Mouse (Mus musculus): ENCODE data around the gene Pitpnm2. TPM values are rescaled to one million over a fixed set of nuclear protein-coding genes. Genes with fewer than 3 reads are reported as not detected.

The Pitpnm2 gene
- total RNA-seq, 2 experiments from 2014 or later: 42.5 to 50.9 TPM

GRCm38 (mm10) chr5:124208030-124208429 is 41.5 kb downstream of the Pitpnm2 start:
- intact Hi-C loops (cut with DNase I): no loop called here
- DNase-seq (ENCODE audit: low spot score): no peak

GRCm38 (mm10) chr5:124206481-124207038 is 43.0 kb downstream of the Pitpnm2 start:
- intact Hi-C loops (cut with DNase I): no loop called here

DNA sequence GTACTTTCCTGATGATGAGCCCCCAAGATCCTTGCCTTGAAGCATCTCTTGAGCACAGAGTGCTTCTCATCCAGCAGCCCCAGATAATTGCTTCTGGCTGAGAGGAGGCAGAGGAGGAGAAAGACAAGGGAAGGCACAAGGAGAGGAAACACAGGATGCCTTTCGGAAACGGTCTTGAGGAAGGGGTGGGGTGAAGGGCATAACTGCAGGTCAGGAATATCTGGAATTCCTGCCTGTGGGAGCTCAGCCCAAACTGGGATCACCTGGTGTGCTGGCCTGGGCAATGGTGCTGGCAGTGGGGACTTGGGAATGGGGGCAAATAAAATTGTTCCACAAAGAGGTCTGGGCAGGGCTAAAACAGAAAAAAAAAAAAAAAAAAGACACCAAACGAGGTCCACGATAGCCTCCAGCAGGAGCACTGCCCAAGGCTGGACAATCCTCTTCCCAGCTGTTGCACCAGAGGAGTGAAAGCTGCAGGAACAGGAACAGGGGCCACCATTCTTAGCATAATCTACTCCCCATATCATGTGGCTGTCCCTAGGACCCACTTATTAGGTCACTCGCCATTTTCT is 43.7 kb downstream of the Pitpnm2 start:
- intact Hi-C loops (cut with DNase I): no loop called here
- DNase-seq (ENCODE audit: low spot score): no peak

More at GRCm38 (mm10) chr5:124206481-124207038, 43.0 kb downstream of the Pitpnm2 start:
- DNase-seq (ENCODE audit: low spot score): peak; percentile 73

DNA sequence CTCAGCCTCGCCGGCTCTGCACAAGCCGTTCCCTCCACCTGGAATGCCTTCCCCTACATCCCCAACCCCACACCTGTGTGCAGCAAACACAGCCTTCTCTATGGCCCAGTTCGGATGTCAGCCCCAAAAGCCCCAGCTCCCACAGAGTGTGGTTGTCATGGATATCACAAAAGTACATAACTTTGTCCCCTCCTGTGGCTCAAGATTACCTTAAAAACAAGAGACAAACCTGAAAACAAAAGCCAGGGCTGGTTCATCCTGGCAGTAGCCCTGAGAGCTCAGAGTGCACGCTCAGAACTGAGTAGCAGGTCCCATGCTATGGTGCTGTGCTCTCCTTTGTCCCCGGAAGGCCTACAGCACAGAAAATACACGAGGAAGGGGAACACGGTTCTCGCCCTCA is 44.3 kb downstream of the Pitpnm2 start:
- DNase-seq (ENCODE audit: low spot score): no peak
- intact Hi-C loops (cut with DNase I): no loop called here

- DNase-seq (ENCODE audit: low spot score): peak; percentile 52
- intact Hi-C loops (cut with DNase I): no loop called here
Measured at GRCm38 (mm10) chr5:124204127-124204794, 45.3 kb downstream of the Pitpnm2 start.

DNA sequence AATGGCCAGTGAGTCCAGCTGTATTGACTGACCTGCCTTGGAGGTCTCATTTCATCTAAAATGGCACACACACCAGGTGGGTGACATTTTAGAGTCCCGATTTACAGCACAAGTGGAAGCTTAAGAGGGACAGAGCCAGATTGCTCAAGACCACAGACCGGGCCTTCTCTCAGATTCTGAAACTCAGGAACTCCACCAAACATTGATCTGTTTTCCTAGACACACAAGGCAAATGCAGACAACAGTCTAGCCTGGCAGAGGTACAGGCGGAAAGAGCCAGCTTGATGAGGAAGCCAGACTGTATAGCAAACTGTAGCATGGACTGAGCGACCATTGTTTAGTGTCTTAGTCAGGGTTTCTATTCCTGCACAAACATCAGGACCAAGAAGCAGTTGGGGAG is 46.3 kb downstream of the Pitpnm2 start:
- intact Hi-C loops (cut with DNase I): no loop called here
- DNase-seq (ENCODE audit: low spot score): no peak

DNA sequence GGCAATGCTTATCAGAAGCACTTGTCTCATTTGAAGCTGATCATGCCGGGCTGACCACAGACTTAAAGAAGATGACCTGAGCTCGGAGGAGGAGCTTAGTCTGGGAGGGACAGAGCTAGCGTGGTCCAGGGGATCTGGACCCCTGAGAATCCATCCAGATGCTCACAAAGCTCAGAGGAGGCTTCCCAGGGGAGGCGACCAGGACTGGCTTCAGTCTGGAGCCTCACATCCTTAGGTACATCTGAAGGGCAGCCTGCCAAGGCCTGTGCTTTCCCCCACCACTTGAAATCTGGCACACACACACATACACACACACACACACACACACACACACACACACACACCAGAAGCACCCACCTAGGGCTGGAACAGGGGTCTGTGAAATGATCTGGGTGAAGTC is 47.5 kb downstream of the Pitpnm2 start:
- intact Hi-C loops (cut with DNase I): no loop called here
- DNase-seq (ENCODE audit: low spot score): no peak

- DNase-seq (ENCODE audit: low spot score): no peak
- intact Hi-C loops (cut with DNase I): no loop called here
Measured at GRCm38 (mm10) chr5:124201564-124201963, 48.0 kb downstream of the Pitpnm2 start.

DNA sequence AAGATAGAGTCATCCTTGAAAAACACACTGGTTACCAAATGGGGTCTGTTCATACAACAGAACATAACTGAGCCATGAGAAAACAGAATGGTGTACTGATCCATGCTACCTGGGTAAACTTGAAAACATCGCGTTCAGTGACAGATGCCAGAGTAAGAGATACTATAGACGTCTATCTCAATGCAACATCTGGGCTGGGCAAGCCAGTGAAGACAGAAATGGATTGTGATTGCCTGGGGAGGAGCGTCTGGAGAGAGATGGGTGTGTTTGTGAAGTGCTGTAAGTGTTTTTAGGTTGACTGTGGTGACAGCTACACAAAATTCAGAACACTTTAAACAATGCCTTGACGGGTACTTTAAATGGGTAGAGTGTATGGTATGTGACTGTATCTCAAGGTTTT is 48.7 kb downstream of the Pitpnm2 start:
- no peak for DNase-seq (ENCODE audit: low spot score)
- intact Hi-C loops (cut with DNase I): no loop called here

- intact Hi-C loops (cut with DNase I): no loop called here
- no peak for DNase-seq (ENCODE audit: low spot score)
Measured at GRCm38 (mm10) chr5:124199168-124199567, 50.4 kb downstream of the Pitpnm2 start.

GRCm38 (mm10) chr5:124198473-124198872 is 51.1 kb downstream of the Pitpnm2 start:
- DNase-seq (ENCODE audit: low spot score): no peak
- intact Hi-C loops (cut with DNase I): no loop called here

GRCm38 (mm10) chr5:124196082-124196481 is 53.5 kb downstream of the Pitpnm2 start:
- no peak for DNase-seq (ENCODE audit: low spot score)
- intact Hi-C loops (cut with DNase I): no loop called here

DNA sequence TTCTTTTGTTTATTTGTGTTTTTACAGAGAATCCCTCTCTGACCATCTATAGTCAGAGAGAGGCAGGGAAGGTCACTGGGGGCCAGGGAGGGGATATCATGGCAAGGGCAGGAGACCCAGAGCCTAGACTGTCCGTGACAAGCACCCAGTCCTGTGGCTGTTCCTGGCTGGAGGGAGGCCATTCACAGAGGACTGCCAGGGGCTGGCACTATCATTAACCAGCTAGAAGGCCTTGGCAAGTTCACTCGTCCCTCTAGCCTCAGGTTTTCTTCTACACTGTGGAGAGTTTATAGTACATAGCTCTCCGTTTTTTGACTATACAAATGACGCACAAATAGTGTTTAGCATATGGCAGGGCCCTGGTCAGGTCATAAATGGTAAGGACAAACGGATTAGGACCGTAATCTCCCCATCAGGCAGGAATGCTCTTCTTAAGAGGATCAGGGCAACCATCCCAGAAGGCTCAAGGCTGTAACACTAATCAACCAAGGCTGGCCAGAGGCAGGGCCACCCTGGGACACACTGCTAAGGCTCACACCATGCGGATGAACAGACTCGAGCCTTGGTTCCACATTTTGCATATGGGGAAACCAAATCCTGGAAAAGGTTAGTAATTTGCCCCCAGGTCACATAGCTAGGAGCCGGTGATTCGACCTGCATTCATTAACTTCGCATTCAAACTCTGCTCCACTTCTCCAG is 55.0 kb downstream of the Pitpnm2 start:
- no peak for DNase-seq (ENCODE audit: low spot score)
- intact Hi-C loops (cut with DNase I): no loop called here

DNA sequence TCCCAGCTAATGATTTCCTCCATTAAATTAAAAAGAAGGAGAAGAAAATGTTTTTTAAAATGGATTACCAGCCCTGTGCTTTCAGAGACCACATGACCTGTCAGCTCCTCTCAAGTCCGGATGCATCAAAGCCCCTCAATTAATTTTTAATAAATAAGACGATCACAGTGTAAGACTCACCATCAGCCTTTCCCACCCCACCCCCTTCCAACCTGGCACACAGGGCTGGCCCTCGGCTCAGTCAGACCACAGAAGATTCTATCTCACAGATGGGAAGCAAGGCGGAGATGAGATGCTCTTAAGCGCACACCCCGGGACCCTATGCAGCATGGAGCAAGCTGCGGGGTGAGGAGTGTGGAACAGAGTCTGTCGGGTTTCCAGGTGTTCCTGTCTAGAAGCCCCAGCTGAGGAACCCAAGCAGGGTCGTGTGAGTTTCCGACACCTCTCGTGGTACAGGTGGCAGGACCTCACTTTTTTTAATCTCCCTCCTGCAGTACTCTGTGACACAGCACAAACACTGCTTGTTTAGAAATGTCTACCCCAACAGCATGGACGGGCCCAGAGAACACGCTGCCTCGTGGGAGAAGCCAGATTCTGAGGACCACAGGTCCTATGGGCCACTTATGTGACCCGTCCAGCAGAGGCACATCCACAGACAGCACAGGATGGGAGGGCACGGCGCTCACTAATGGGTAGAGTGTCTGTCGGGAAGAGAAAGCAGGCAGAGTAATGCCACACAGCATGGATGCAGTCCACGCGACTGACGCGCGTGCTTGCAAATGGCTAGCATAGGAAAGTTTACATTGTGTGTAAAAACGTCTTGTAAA is 56.1 kb downstream of the Pitpnm2 start:
- no peak for DNase-seq (ENCODE audit: low spot score)
- intact Hi-C loops (cut with DNase I): no loop called here

DNA sequence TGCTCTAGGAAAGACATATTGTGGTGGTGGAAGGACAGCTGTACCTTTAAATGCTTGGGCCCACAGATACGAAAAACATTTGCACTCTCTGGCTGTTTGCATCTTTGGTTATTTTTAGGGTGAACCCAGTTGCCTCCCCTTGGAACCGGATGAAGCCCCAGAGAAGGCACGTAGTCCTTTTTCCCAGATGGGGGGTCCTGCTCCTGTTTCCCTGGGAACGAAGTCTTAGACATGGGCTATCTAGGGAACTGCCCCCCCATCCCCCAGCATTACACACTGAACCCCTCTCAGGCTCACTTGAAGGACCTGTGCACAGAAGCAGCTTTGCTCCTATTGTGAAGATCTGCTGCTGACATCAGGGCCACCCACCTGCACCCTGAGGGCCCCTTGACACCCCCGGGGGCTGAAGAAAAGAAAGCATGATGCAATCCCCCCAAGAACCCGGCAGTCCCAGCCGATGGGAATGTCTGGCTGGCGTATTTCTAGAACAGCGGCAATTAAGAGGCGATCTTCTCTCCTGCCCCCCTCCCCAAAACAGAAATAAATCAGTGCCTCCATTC is 56.8 kb downstream of the Pitpnm2 start:
- no peak for DNase-seq (ENCODE audit: low spot score)
- intact Hi-C loops (cut with DNase I): no loop called here

DNA sequence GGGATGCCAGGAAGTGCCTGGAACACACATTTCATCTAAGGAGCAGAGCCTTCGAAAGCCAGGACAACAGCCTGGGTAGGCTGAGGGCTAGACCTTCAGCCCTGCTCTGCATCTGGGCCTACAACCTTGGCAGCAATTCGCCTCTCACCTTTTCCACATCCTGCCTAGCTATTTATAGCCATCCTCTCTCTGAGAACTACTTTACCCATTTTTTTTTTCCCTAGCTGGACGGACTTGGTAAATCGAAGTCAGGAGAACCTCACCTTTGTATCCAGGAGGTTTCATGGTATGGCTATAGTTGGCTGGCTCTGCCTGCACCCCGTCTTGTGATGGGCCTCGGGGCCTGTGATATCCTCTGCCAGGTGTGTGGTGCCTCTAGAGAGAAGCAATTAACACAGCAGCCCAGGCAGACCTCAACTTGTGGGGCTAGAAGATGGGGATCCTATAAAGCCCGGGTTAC is 57.3 kb downstream of the Pitpnm2 start:
- intact Hi-C loops (cut with DNase I): no loop called here
- DNase-seq (ENCODE audit: low spot score): no peak

- intact Hi-C loops (cut with DNase I): no loop called here
Measured at GRCm38 (mm10) chr5:124190146-124190870, 59.3 kb downstream of the Pitpnm2 start.

DNA sequence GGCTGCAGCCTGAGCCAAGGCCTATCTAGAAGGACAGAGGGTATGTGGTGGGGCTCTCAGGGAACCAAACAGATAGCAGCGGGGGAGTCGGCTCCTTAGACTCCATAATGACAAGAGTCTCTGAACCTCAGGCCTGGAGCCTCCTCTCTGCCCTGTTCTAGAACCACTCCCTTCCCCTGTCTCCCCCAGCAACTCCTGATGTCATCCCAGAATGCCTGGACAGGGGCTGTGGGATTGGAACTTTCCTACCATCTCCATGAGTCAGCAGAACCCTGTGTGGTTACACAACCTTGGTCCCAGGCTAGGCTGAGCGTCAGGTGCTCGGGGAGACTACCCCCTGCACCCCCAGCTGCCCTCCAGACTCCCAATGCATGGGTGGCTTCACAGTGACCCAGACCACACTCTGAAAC is 60.0 kb downstream of the Pitpnm2 start:
- intact Hi-C loops (cut with DNase I): no loop called here
- DNase-seq (ENCODE audit: low spot score): no peak

More at GRCm38 (mm10) chr5:124190146-124190870, 59.3 kb downstream of the Pitpnm2 start:
- DNase-seq (ENCODE audit: low spot score): no peak

Data from heart, postnatal 25 days (tissue).